Comparison of ENCODE assay signal across 8 mouse cellular contexts in the genomic region with DNA sequence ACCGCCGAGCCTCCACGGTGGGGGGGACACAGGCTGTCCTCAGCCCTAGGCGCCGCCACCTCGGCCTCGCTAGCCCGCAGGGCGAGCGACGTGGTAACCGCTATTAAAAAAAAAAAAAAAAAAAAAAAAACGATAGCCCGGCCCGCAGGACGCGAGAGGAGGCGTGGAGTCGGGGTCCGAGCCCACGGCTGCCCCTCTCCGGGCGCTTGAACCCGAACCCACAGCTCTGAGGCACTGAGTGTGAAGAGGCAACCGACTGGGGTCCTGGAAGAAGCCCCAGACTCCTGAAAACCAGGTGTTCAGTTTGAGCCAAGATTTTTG. TPM values are rescaled to one million over a fixed set of nuclear protein-coding genes. Genes with fewer than 3 reads are reported as not detected.
A peak's percentile ranks its signal among the peaks of the same experiment; 100 is the strongest.
DNase-seq lines count a peak whose midpoint lies in the region; ATAC-seq and TF ChIP-seq lines count a peak whose summit lies in the region.

No protein-coding gene starts in this region.

- 0 out of 2 replicates have a peak, but pooled peaks cover 3% of the 10 kb centered on the region for H3K36me3 ChIP-seq in heart, embryonic 13.5 days
- no peaks in the 10 kb centered on the region for H3K36me3 ChIP-seq in ES-Bruce4 (ENCODE audit: control insufficient read depth, insufficient read depth, low read length, poor library complexity, severe bottlenecking)
- H3K36me3 ChIP-seq in forebrain, embryonic 16.5 days (ENCODE audit: control insufficient read depth, insufficient read depth), result no peaks in the 10 kb centered on the region
- H3K36me3 ChIP-seq in macrophage (ENCODE audit: inconsistent target), result no peaks in the 10 kb centered on the region

- no peak for TF ChIP-seq EP300 in ES-Bruce4 (IDR thresholded peaks at IDR 0.05; ENCODE audit: insufficient read depth, low read depth, low read length)

- H3K79me2 ChIP-seq in macrophage (ENCODE audit: inconsistent target), result peaks cover 4% of the 10 kb centered on the region; the same call in 1 of the 2 replicates

- no peak for TF ChIP-seq CTCF in ES-Bruce4 (IDR thresholded peaks at IDR 0.05; ENCODE audit: low read depth, low read length)

- H3K9ac ChIP-seq in heart, embryonic 13.5 days, result peak overlapping the region; percentile 88
- peak overlapping the region; percentile 98 for H3K9ac ChIP-seq in ES-Bruce4 (ENCODE audit: low read depth, poor library complexity, severe bottlenecking)
- peak overlapping the region; percentile 92 for H3K9ac ChIP-seq in forebrain, embryonic 16.5 days (replicated peaks; ENCODE audit: low read depth, low read length)

- peaks cover 22% of the 10 kb centered on the region for H3K4me1 ChIP-seq in heart, embryonic 13.5 days
- H3K4me1 ChIP-seq in ES-Bruce4 (ENCODE audit: control insufficient read depth, insufficient read depth, low read length), result peaks cover 3% of the 10 kb centered on the region
- H3K4me1 ChIP-seq in forebrain, embryonic 16.5 days (replicated peaks; ENCODE audit: control insufficient read depth, insufficient read depth, low read length), result peaks cover 13% of the 10 kb centered on the region

- no peaks in the 10 kb centered on the region for H3K27me3 ChIP-seq in heart, embryonic 13.5 days (replicated peaks)
- H3K27me3 ChIP-seq in ES-Bruce4 (ENCODE audit: control insufficient read depth, insufficient read depth, low read length, poor library complexity, severe bottlenecking), result no peaks in the 10 kb centered on the region
- no peaks in the 10 kb centered on the region for H3K27me3 ChIP-seq in forebrain, embryonic 16.5 days (replicated peaks; ENCODE audit: control insufficient read depth, insufficient read depth, low read length)

- H3K4me3 ChIP-seq in heart, embryonic 13.5 days, result peak overlapping the region; percentile 85
- H3K4me3 ChIP-seq in ES-Bruce4 (ENCODE audit: low read depth, low read length), result peak overlapping the region; percentile 93
- peak overlapping the region; percentile 79 for H3K4me3 ChIP-seq in forebrain, embryonic 16.5 days (replicated peaks; ENCODE audit: low read length)
- peak overlapping the region; percentile 47 for H3K4me3 ChIP-seq in macrophage (ENCODE audit: inconsistent target)

- peak overlapping the region; percentile 83 for H3K4me2 ChIP-seq in heart, embryonic 13.5 days
- peak overlapping the region; percentile 88 for H3K4me2 ChIP-seq in forebrain, embryonic 16.5 days (ENCODE audit: low read length)

- peak overlapping the region; percentile 87 for H3K27ac ChIP-seq in heart, embryonic 13.5 days (replicated peaks)
- H3K27ac ChIP-seq in ES-Bruce4 (ENCODE audit: insufficient read depth, low read length) (no peak overlapping the region), macrophage (no peak overlapping the region)
- H3K27ac ChIP-seq in forebrain, embryonic 16.5 days (ENCODE audit: low read length), result peak overlapping the region; percentile 72

- no peak for DNase-seq in heart, adult 18-20 months
- no peak for DNase-seq in retina, postnatal 1 day
- no peak for DNase-seq in right cerebral cortex, adult 18-20 months
- DNase-seq in cerebellum, adult 9-11 months, result no peak

- no peak for TF ChIP-seq POLR2A in ES-Bruce4 (IDR thresholded peaks at IDR 0.05; ENCODE audit: insufficient read depth, low read length)

- no peaks in the 10 kb centered on the region for H3K9me3 ChIP-seq in heart, embryonic 13.5 days
- peaks cover 4% of the 10 kb centered on the region; the same call in 1 of the 2 replicates for H3K9me3 ChIP-seq in ES-Bruce4 (replicated peaks; ENCODE audit: control insufficient read depth, insufficient read depth, low read length, poor library complexity, severe bottlenecking)
- H3K9me3 ChIP-seq in forebrain, embryonic 16.5 days (ENCODE audit: control insufficient read depth, low read length), result no peaks in the 10 kb centered on the region

- 0% methylated on average over 24 of the region's 25 CpGs for WGBS in heart, embryonic 13.5 days
- WGBS in forebrain, embryonic 16.5 days, result under 1% methylated on average over 25 of the region's 25 CpGs
- WGBS in macrophage (ENCODE audit: missing documents), result under 1% methylated on average over 25 of the region's 25 CpGs

- ATAC-seq in heart, embryonic 13.5 days (ENCODE audit: extremely low read depth, insufficient number of reproducible peaks, low FRiP score, low TSS enrichment), result no peak
- no peak; the same call in none of the 2 replicates for ATAC-seq in forebrain, embryonic 16.5 days

RNA-seq across cellular contexts. Expression of a gene that starts 11.9 kb away (rescaled TPM):
- 3.3 and 4.8 TPM in 2 replicates for polyA plus RNA-seq in heart, embryonic 13.5 days (2015; fragmentation: Nextera tagmentation; extraction: Ambion mirVana)
- total RNA-seq in heart, adult 18-20 months (2021), result 1 to 10 TPM; 8.1 to 8.3 TPM
- polyA plus RNA-seq in ES-Bruce4 (2011; ENCODE audit: insufficient read depth, insufficient read length, low read depth, missing spikeins) (8.6 and 9.3 TPM in 2 replicates), macrophage (2018) (7.9 to 9.6 TPM (median 9.2 TPM) in 3 replicates)
- polyA plus RNA-seq in forebrain, embryonic 16.5 days (2015; fragmentation: Nextera tagmentation; extraction: Ambion mirVana), result 4.9 and 6.1 TPM in 2 replicates
- 10 to 100 TPM in 17 of 26 experiments, 1 to 10 TPM in 9; 5.4 to 32.0 (median 12.9) TPM for total RNA-seq in macrophage (2018; cell fraction: chromatin; rRNA removed)
- total RNA-seq in macrophage (2018; cell fraction: cytosol; rRNA removed), result 10 to 100 TPM in 4 of 26 experiments, 1 to 10 TPM in 22; 3.3 to 11.6 (median 6.1) TPM
- total RNA-seq in macrophage (2018; cell fraction: nucleus; rRNA removed), result 10 to 100 TPM in 13 of 26 experiments, 1 to 10 TPM in 13; 5.1 to 33.3 (median 10.6) TPM

RNA-seq across cellular contexts. Expression of a gene that starts 12.3 kb away (rescaled TPM):
- polyA plus RNA-seq in heart, embryonic 13.5 days (2015; fragmentation: Nextera tagmentation; extraction: Ambion mirVana), result 17.9 and 19.5 TPM in 2 replicates
- total RNA-seq in heart, adult 18-20 months (2021), result 10 to 100 TPM; 11.3 to 13.4 TPM
- polyA plus RNA-seq in ES-Bruce4 (2011; ENCODE audit: insufficient read depth, insufficient read length, low read depth, missing spikeins), result 18.8 and 20.8 TPM in 2 replicates
- polyA plus RNA-seq in forebrain, embryonic 16.5 days (2015; fragmentation: Nextera tagmentation; extraction: Ambion mirVana), result 22.9 and 26.5 TPM in 2 replicates
- total RNA-seq in macrophage (2018; cell fraction: chromatin; rRNA removed), result 10 to 100 TPM in 8 of 26 experiments, 1 to 10 TPM in 15, under 1 TPM in 3; 0.25 to 15.8 (median 5.7) TPM
- total RNA-seq in macrophage (2018; cell fraction: cytosol; rRNA removed), result 10 to 100 TPM in 8 of 26 experiments, 1 to 10 TPM in 18; 2.9 to 12.5 (median 9.0) TPM
- 10 to 100 TPM in 9 of 26 experiments, 1 to 10 TPM in 17; 2.2 to 19.5 (median 6.7) TPM for total RNA-seq in macrophage (2018; cell fraction: nucleus; rRNA removed)
- polyA plus RNA-seq in macrophage (2018), result 8.1 to 10.8 TPM (median 10.0 TPM) in 3 replicates

RNA-seq across cellular contexts. Expression of a gene that starts 47.3 kb away (rescaled TPM):
- 1,621 and 1,814 TPM in 2 replicates for polyA plus RNA-seq in heart, embryonic 13.5 days (2015; fragmentation: Nextera tagmentation; extraction: Ambion mirVana)
- total RNA-seq in heart, adult 18-20 months (2021), result 1,000 to 10,000 TPM; 4,817 to 5,383 TPM
- 162 and 183 TPM in 2 replicates for polyA plus RNA-seq in ES-Bruce4 (2011; ENCODE audit: insufficient read depth, insufficient read length, low read depth, missing spikeins)
- polyA plus RNA-seq in forebrain, embryonic 16.5 days (2015; fragmentation: Nextera tagmentation; extraction: Ambion mirVana), result 679 and 710 TPM in 2 replicates
- 10 to 100 TPM in 22 of 26 experiments, 1 to 10 TPM in 4; 4.3 to 61.3 (median 18.3) TPM for total RNA-seq in macrophage (2018; cell fraction: chromatin; rRNA removed)
- total RNA-seq in macrophage (2018; cell fraction: cytosol; rRNA removed), result 100 to 1,000 TPM in 15 of 26 experiments, 10 to 100 TPM in 11; 79.9 to 119 (median 106) TPM
- total RNA-seq in macrophage (2018; cell fraction: nucleus; rRNA removed), result 10 to 100 TPM; 17.0 to 61.8 (median 32.0) TPM
- polyA plus RNA-seq in macrophage (2018), result 90.6 to 146 TPM (median 92.1 TPM) in 3 replicates

Comparison
In these comparisons a context has a peak if more than half of its experiments do, and no peak if none do; other contexts are left out.
1. H3K27ac ChIP-seq: peak in heart, embryonic 13.5 days (single experiment) and forebrain, embryonic 16.5 days (single experiment); none in ES-Bruce4 (single experiment) and macrophage (single experiment).
2. Peak in every context shown above with its lines, with median percentiles within 50 percentile points of each other: H3K4me3 ChIP-seq and H3K9ac ChIP-seq.